Mouse (Mus musculus) left cerebral cortex, postnatal 36 days (tissue): ENCODE measurements around the gene Fkbpl. TPM values are rescaled to one million over a fixed set of nuclear protein-coding genes. Genes with fewer than 3 reads are reported as not detected.

Experiments used
- DNase-seq, 2 experiments: peaks; one replicate each; pipeline ENCODE4 v3.0.0; 2021 to 2022; ENCODE audit warnings: low spot score in 2 of 2, mixed read lengths in 1 of 2
- intact Hi-C: fragments of 180-260 bp; cut with DNase I; formaldehyde crosslinking; loops from one replicate; pipeline ENCODE4 v1.15.1; 2025
- total RNA-seq, 2 experiments: library from RNA; stranded (reverse); gene quantifications; 2 replicates each; pipeline ENCODE4 v1.2.3; 2021

The Fkbpl gene
- total RNA-seq, 2 experiments from 2014 or later: 12.3 to 14.1 TPM

DNA sequence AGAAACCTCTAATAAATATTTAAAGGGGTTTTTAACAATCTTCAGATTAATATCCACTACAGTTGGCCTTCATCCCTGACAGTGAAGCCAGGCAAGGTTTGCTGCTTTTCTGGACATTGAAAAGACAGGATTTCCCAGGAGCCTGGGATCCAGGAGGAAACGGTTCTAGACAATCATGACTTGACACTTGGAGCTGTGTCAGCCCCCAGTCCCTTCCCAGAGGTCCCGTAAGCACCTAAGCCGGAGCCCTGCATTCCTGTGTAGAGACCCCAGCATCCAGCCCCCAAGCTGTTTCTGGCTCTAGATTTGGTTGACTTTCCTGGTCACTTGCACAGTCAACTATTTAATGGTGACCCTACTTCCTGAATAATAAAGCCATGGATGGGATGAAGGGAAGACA lies 14.0 kb downstream of the Fkbpl start:
- intact Hi-C loops: no loop called here
- no peak for DNase-seq

DNA sequence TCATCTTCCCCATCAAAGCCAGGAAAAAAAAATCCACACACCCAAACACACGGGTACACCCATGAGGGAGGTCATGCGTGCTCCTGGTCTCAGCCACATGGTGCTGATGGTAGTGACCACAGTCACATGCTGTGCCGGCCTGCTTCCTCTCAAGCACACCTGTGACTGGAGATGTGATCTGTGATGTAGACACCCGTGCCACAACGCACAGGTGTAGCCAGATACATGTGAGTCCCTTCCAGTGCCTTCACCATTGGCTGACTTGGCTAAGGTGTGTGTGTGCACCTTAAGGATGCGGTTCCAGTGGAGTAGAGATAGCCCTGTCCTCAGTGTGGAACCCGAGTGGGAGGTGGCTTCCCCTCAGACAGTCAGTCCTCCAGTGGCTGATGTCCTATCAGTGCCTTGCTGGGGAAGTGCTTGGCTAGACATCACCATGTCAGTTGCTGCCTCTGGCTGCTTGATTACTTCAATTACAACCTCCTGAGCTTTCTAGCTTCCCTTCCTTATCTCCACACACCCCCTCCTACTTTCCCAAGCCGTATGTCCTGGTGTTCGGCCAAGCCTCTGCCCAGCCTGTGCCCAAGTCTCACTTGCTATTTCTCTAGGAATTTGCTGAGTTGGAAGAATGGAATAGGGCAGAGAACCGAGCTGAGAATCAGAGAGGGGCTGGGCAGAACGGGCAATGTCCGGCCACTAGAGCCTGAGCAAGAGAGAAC lies 14.8 kb downstream of the Fkbpl start:
- no peak for DNase-seq
- intact Hi-C loops: no loop called here

GRCm38 (mm10) chr17:34659897-34660214 lies 15.3 kb downstream of the Fkbpl start:
- DNase-seq: no peak
- intact Hi-C loops: no loop called here

DNA sequence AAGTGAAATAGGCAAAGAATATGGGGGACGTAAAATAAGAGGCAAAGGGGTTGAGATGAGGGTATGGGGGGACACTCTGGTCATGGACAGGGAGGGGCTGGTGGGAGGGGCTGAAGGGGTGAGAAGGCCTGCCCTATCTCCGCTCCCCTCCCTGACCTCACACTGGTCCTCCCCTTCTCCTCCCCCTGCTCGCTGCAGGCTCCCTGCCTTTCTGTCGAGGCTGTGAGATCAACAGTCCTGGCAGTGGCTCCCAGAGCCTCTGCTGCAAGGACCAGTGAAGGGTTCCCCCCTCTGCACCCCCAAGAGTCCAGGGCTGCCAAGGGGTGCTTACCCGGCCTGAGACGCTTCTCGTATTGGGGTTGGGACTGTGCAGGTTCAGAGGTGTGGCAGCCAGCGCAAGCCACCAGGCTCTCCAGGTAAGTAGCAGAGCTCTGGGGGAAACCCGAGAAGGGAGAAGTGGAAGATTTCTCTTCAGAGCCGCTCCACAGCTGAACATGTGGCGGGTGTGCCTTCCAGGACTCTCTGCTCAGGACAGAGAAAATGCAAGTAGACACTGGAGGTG lies 15.8 kb downstream of the Fkbpl start:
- no peak for DNase-seq
- intact Hi-C loops: no loop called here

DNA sequence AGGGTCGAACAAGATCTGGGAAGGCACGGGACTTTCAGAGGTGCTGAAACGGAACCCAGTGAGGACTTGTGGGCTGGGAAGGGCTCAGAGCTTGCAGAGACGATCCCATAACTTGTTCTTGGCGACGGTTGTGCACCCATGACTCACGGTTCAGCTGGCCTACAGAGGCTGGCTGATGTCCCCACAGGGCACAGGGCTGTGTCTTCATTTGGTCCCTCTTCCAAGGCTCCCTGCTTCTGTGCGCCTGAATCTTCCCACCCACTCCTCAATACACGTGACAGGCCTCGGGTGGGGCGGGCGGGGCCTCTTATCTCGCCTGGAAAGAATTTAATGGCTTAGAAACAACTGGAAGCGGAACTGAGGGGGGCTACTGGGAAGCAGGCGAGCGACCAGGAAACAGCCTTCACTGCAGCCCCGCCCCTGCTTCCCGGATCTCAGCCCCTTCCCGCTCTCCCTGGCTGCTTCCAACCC lies 16.6 kb downstream of the Fkbpl start:
- no peak for DNase-seq
- intact Hi-C loops: no loop called here

- no peak for DNase-seq
- intact Hi-C loops: no loop called here
These were observed 17.9 kb downstream of the Fkbpl start for GRCm38 (mm10) chr17:34662468-34662867.

GRCm38 (mm10) chr17:34662978-34663377 lies 18.4 kb downstream of the Fkbpl start:
- DNase-seq: no peak
- intact Hi-C loops: no loop called here

DNA sequence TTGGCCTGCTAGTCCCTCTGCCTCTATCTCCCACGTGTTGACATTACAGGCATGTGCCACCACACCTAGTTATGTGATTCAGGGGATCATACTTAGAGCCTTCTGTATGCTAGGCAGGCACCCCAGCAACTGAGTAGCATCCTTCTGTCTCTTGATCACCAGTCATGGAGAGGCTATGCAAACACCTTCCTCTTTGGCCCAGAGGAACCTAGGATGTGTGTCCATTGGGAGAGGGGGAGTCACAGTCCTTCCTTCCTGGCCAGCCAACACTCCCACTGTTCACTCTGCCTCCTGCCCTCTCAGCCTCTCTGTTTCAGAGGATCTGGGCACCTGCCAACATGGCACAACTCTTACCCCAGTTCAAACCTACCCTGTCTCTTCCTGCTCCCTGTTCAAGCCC lies 19.0 kb downstream of the Fkbpl start:
- no peak for DNase-seq
- intact Hi-C loops: no loop called here

DNA sequence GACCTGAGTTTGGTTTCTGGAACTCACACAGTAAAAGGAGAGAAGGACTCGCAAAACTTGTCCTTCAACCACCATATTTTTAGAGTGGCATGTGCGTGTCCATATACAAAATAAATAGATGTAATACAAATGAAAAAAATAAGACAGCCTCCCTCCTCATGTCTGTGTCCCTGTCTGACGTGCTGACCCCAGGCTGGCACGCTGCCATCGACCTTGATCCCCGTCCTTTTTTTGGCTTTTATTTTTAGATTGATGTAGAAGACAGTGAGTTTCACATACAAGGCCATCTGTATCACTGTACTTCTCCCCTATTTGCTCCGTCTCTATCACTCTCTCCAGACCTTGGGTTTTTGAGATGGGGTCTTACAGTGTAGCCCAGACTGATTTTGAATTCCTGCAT lies 19.9 kb downstream of the Fkbpl start:
- intact Hi-C loops: no loop called here
- DNase-seq: no peak

- intact Hi-C loops: no loop called here
- no peak for DNase-seq
These were observed 25.7 kb downstream of the Fkbpl start, which contains the start of gene Tnxb for GRCm38 (mm10) chr17:34670235-34670634. Tnxb (plus strand) TSS chr17:34670535.

DNA sequence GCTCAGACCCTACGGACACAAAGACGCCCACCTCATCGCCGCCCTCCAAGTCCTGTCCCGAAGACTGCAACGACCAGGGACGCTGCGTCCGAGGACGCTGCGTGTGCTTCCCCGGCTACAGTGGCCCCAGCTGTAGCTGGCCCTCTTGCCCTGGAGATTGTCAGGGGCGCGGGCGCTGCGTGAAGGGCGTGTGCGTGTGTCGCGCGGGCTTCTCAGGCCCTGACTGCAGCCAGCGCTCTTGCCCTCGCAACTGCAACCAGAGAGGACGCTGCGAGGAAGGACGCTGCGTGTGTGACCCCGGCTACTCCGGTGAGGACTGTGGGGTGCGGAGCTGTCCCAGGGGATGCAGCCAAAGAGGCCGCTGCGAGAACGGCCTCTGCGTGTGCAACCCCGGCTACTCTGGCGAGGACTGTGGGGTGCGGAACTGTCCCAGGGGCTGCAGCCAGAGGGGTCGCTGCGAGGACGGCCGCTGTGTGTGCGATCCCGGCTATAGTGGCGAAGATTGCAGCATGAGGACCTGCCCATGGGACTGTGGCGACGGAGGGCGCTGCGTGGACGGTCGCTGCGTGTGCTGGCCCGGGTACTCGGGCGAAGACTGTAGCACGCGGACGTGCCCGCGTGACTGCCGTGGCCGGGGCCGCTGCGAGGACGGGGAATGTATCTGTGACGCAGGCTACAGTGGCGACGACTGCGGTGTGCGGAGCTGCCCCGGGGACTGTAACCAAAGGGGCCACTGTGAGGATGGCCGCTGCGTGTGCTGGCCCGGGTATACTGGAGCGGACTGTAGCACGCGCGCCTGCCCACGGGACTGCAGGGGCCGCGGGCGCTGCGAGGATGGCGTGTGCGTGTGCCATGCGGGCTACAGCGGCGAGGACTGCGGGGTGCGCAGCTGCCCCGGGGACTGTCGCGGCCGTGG lies 26.8 kb downstream of the Fkbpl start:
- DNase-seq: no peak
- intact Hi-C loops: no loop called here

DNA sequence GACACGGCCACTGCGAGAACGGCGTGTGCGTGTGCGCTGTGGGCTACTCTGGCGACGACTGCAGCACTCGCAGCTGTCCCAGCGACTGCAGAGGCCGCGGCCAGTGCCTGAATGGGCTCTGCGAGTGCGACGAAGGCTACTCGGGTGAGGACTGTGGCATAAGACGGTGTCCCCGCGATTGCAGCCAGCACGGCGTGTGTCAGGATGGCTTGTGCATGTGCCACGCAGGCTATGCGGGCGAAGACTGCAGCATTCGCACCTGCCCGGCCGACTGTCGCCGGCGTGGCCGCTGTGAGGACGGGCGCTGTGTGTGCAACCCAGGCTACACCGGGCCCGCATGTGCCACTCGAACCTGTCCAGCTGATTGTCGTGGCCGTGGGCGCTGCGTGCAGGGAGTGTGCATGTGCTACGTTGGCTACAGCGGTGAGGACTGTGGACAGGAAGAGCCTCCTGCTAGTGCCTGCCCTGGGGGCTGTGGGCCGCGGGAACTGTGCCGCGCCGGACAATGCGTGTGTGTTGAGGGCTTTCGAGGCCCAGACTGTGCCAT lies 27.8 kb downstream of the Fkbpl start:
- intact Hi-C loops: no loop called here
- DNase-seq: no peak

DNA sequence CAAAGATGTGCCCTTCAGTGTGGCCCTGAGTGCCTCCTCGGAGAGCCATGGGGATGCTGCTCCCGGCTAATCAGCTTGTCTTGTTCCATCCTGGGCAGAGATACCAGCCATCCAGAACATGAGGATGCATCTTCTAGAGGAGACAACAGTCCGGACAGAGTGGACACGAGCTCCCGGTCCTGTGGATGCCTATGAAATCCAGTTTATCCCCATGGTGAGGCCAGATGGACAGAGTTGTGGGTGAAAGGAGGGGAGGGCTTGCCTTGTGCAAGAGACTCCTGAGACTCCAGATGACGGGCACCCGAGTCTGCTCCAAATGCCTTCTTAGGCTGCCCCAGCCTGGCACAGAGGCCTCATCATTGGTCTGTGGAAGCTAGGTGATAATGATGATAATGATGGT lies 28.6 kb downstream of the Fkbpl start:
- DNase-seq: no peak
- intact Hi-C loops: no loop called here

GRCm38 (mm10) chr17:34674524-34675204 lies 30.1 kb downstream of the Fkbpl start:
- DNase-seq: no peak
- intact Hi-C loops: no loop called here

DNA sequence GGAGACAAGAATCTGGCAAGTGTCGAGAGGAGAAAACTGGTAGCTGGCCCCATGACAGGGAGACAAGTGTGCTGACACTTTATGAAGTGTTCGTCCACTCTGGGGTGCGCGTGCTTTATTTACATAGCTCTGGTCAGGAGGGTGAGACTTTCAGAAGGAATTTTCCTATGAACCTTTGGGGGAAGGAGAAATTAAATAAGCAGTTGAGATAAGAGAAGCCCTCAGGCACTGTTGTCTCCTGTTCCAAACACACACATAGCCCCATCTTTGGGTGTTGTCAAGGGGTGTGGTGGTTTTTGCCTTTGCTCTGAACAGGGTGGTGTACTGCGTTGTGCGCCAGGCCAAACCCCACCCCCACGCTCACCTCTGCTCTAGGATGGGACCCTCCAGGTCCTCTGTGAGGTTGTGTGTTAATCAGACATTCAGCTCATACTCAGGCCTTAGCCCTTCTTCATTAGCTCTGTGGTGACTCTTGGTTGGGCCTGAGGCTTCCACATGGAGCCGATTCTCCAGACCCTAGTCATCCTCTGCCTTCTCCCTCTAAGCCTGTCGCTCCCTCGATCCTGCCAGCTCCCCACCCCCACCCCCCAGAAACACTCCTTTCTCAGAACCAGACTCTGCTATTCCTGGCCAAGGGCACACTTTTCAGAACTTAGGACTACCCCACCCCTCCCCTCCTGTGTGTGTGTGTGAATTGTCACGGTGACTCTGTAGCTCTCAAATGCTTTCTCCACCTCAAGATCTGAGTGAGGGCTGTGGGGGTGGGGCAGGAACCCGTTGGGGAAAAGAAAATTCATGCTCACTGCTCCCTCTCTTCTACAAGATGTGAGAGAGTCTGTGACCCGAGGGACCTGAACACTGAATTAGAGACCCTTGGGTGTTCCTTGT lies 30.9 kb downstream of the Fkbpl start:
- intact Hi-C loops: no loop called here
- no peak for DNase-seq

DNA sequence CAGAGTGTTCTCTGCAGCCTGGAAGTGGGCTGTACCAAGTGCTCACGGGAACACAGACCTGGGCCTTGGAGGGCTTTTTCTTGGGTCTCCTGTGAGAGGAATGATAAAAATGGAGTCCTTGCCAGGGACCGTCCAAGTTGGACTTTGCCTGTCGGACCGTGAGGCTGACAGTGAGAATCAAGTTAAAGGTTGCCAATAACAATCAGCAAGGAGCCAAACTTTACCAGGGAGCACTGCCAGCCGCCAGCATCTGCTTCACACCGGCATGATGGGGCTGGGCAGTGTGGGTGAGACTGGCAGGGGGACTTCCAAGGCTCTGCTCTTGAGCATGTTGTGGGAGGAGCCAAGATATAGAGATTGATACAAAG lies 31.5 kb downstream of the Fkbpl start:
- intact Hi-C loops: no loop called here

GRCm38 (mm10) chr17:34676671-34677070 lies 32.1 kb downstream of the Fkbpl start:
- no peak for DNase-seq
- intact Hi-C loops: no loop called here

More for the DNA sequence above, 31.5 kb downstream of the Fkbpl start:
- no peak for DNase-seq

GRCm38 (mm10) chr17:34680191-34680590 lies 35.6 kb downstream of the Fkbpl start:
- DNase-seq: no peak
- intact Hi-C loops: no loop called here

DNA sequence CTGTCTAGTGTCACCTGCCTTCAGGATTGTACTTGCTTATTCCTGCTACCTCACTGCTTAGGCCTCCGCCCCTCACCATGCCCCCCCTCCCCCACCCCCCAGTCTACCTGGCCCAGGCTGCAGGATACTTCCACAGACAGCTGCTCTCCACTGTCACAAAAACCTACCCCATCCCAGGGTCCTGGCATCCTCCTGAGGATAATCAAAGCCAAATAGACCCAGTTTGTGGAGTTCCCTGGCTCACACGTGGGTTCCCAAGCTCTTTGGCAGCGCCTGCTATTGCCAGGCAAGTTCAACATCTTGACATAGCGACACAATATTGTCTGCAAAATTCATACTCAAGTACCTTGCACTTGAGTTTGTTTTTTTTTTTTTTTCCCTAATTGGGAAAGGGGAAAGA lies 36.1 kb downstream of the Fkbpl start:
- DNase-seq: no peak
- intact Hi-C loops: no loop called here
